Mouse (Mus musculus) heart, embryonic 14.5 days (tissue): Measurements from ENCODE around the gene Tlr5. TPM values are rescaled to one million over a fixed set of nuclear protein-coding genes. Genes with fewer than 3 reads are reported as not detected.

ENCODE experiments used
- polyA plus RNA-seq: library from polyadenylated mRNA; unstranded; fragments of >200 nt; fragmentation: Nextera tagmentation; extraction: Ambion mirVana; gene quantifications from 2 replicates; pipeline ENCODE4 v1.2.1, GENCODE M21; 2014

The Tlr5 gene
- polyA plus RNA-seq, 1 experiment from 2014 or later = 4.2 TPM

Other genes with a start within 250 kb of the Tlr5 start
- gene Ccdc185, start 205.6 kb upstream of the Tlr5 start, polyA plus RNA-seq = not detected in 2 replicates
- gene Susd4, start 190.9 kb upstream of the Tlr5 start, polyA plus RNA-seq = 4.1 and 5.8 TPM in 2 replicates